Mouse (Mus musculus) left cerebral cortex, adult 18-20 months (tissue): Measurements from ENCODE around the gene Rmi2. TPM values are rescaled to one million over a fixed set of nuclear protein-coding genes. Genes with fewer than 3 reads are reported as not detected.
"Not testable (repeated sequence)": the region's sequence is repeated elsewhere in the genome, so short reads cannot be mapped to it uniquely, and the experiment has no call there.

Experiments used
- DNase-seq, 2 experiments: peaks; one replicate each; pipeline ENCODE4 v3.0.0; 2021 to 2022; ENCODE audit warnings: low spot score in 2 of 2, mixed read lengths in 1 of 2
- long read RNA-seq, 2 experiments: library from polyadenylated mRNA; stranded (forward); transcript quantifications; one replicate each; pipeline ENCODE4 v2.0.0; 2021
- total RNA-seq, 2 experiments: library from RNA; stranded (reverse); gene quantifications; 2 replicates each; pipeline ENCODE4 v1.2.3; 2021

Gene Rmi2
- total RNA-seq: under 1 TPM in 1 of 2 experiments, not detected in 1; 0.16 TPM
- long read RNA-seq, experiment 1, partial matches to known transcripts: 0 of 1 reads
- long read RNA-seq, experiment 1, other reads (novel, unspliced or antisense): 0 of 1 reads
- long read RNA-seq, experiment 2: 0 reads

DNA sequence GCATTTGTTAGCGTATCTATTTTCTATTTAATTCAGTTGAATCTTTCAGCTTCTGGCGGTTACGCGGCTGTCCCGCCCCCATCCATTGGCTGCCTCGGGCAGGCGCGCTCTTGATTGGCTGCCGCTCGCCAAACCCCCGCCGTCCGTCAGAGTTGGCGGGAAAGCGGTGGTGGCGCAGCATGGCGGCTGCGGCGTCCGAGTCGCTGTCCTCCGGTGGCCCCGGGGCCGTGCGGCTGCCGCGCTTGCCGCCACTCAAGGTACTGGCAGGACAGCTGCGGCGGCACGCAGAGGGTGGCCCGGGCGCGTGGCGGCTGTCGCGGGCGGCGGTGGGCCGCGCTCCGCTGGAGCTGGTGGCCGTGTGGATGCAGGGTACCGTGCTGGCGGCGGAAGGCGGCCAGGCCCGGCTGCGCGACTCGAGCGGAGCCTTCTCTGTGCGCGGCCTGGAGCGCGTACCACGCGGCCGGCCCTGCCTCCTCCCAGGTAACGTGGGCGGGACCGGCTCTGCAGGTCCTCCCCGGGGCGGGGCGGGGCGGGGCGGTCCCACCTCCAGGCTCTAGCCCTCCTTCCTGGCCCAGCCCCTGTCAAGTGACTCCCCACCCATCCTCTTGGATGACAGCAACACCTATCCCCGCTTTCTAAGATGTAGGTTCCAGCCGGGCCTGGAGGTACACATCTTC is at the start of gene Rmi2:
Gene Rmi2 (plus strand): TSS at position 149 of the 677 bp plus-strand sequence.
- DNase-seq: peak; percentile 78 to 84

DNA sequence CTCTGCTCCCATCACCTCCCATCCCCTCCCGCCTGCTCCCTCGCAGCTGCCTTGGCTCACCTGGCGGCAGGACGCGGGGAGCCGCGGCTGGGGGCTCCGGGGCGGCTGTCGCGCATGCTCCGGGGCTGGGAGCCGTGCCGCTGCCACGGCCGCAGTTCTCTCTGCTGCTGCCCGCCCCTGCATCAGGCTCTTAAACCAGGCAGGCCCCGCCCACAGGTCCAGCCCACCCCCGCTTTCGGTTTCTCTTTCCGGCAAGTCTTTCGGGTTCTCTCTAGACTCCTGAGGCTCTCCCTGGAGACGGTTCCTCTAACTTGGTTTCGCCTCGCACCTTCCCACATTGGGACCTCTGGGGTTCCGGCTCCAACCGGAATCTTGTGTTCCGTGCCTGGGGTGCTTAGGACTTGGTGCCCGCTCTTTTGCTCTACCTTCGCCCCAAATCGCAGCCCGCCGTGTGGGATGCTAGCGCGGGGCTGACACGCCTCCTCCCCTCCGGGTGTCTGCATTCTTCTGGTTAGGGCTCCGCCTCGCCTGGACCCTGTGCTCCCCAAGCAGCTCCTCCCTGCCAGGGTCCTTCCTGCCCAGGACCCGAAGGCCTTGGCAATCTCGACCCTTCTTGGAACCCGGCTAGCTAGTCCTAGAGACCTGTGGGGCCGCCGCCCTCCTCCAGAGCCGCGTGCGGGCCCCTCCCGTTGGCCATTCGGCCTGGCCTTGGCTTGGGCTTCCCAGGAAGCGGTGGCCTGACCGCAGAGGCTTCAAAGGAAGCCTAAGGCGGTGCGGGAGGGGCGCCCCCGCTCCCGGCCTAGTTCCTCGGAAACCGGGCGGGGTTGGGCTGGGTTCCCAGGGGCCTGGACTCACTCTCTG is 49.3 kb upstream of the Rmi2 start, which contains the start of gene Socs1:
Gene Socs1 (minus strand): TSS at position 166 of the 861 bp plus-strand sequence.
- peak; percentile 73 to 83 for DNase-seq

DNA sequence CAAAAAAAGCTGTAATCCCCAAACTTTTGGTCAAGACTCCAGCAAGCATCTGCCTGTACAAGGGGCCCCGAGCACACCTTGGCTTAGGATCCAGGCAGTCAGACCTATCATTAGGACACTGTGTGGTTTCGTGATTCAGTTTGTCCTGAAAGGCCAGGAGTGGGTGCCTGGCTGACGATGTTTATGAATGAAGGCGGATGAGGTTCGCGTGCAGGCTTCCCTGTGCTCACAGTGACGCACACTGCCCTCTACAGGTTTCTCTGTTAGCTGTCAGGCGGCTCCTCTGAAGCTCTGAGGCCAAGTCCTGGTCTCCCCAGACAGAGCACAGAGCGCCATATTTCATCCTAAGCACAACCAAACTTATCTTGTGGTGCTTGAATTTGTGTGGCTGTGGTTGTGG is 48.6 kb upstream of the Rmi2 start:
- peak; percentile 79 to 80 for DNase-seq

DNA sequence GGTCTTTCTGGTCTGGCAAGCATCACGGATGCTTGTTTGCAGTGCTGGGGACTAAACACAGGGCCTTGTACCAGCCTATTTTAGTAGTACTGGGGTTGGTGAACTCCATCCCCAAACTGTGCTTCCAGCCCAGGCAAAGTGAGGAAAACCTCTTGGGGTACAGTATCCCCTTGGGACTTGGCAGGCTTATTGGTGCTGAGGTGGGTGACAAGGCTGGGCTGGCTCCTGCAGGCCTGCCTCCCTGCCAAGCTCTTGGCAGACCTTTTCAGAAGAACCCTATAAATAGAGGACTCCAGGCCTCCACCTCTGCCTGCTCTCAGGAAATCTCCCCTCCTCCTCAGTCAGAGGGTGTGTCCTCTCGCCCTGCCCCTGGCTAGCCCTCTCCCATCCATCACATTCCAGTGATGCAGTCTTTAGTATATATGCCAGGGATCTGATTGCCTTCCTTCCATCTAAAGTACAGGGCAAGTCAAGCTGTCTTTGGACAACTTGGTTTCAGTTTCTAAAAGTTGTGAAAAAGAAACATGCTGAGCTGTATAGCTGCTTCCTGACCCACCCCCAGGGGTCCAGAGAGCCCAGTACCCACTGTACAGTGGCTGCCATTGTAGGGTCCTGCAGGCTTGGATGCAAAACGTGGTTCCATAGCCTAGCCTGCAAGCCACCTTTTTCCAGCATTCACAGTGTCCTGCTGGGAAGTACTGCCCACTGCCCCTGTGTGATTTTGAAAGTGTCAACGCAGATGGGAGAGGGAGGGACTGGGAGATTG is 47.9 kb upstream of the Rmi2 start:
- DNase-seq: no peak

DNA sequence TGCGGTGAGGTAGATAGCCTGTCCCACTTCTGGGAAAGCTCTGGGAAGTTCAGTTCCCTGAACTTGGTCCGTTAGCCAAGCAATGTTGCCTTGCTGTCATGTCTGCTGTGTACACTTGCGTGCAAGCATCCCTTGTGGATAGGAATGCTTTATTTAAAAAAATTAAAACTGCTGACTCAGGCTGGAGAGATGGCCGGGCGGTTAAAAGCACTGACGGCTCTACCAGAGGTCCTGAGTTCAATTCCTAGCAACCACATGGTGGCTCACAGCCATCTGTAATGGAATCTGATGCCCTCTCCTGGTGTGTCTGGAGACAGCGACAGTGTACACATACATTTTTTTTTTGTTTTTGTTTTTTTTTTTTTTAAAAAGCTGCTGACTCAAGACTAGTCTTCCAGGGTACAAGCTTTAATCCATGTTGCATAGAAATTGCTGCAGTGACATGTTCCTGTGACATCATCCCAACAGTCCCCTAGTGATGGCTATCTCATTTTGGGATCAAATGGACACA is 47.3 kb upstream of the Rmi2 start:
- no peak for DNase-seq

DNA sequence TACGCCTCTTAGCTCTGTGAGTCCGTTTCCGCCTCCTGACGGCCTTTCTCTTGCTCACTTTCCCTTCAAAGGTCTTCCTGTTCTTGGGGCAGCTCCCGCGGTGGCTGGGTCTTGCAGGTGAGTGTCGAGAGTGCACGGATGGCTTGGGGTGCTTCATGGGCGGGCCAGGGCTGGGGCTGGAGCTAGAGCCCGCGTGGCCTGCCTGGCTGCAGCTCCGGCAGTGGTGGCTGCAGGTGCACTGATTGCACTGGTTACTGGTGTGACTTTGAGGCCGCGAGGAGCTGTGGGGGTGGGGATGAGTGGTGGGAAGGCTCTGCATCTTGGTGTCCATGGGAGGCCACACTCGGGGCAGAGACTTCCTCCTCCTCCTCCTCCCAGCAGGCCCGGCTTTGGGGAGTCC is 46.6 kb upstream of the Rmi2 start, which contains the start of gene Tnp2:
Gene Tnp2 (minus strand): TSS at position 390 of the 400 bp plus-strand sequence.
- no peak for DNase-seq

DNA sequence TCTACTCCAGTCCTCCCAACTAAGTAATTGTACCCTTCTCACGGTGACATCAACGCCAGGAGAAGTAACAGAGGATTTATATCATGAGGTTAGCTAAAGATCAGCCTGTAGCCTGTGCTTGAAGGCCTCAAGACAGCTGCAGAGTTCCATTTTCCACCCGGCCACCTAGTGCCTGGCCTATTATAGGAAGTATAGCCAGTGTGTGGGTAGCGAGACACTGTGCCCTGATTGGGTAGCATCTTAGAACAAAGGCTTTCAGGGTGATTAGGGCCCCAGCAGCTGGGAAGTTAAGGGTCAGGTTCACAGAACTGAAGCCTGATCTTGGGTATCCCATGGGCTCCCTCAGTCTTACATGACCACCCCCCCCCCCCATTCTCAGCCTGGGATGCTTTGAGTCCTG is 46.0 kb upstream of the Rmi2 start:
- no peak for DNase-seq

DNA sequence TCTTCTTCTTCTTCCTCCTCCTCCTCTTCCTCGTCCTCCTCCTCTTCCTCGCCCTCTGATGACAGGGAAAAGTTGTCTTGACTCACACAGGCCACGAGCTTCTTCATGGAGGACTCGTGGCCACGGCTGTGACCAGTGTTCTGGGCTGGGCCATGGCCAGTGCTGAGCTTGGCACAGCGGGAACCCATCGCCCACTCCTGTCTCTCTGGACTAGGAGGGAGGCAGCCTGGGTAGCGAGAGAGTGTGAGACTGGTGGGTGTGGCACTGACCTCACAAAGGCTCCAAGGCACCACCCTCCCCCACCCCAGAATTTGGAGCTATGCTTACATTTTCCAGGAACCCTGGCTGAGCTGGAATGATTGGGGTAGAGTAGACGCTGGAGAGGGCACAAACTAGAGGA is 44.2 kb upstream of the Rmi2 start, which contains the start of gene Prm3:
Gene Prm3 (minus strand): TSS at position 213 of the 400 bp plus-strand sequence.
- DNase-seq: no peak

DNA sequence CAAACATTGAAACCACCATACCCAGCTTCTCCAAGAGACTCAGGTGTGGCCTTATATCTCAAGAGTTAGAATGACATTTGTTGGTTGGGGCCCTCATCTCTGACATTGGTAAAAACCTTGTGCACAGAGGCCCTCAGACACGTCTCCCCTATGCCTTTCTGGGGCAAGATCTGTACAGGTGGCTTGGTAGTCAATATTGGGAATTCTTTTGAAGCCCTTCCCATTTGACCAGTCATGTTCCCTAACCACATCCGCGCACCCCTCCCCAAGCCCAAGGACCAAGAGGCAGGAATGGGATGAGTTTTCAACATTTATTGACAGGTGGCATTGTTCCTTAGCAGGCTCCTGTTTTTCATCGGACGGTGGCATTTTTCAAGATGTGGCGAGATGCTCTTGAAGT is 38.8 kb upstream of the Rmi2 start, which contains the start of gene Prm2:
Gene Prm2 (minus strand): TSS at position 101 of the 400 bp plus-strand sequence.
- no peak for DNase-seq

DNA sequence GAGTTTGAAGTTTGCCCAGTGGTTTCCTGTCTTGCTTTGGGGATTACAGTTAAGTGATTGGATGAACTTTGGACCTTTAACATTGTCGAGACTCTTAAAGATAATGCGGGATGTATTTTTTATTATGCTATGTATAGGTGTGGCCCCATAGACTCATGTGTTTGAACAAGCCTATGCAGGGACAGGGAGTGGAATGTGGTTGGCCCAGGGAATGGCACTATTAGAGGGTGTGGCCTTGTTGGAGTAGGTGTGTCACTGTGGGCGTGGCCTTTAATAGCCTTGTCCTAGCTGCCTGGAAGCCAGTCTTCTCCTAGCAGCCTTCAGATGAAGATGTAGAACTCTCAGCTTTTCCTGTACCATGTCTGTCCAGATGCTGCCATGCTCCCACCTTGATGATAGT is 32.4 kb upstream of the Rmi2 start:
- not testable (repeated sequence) for DNase-seq

DNA sequence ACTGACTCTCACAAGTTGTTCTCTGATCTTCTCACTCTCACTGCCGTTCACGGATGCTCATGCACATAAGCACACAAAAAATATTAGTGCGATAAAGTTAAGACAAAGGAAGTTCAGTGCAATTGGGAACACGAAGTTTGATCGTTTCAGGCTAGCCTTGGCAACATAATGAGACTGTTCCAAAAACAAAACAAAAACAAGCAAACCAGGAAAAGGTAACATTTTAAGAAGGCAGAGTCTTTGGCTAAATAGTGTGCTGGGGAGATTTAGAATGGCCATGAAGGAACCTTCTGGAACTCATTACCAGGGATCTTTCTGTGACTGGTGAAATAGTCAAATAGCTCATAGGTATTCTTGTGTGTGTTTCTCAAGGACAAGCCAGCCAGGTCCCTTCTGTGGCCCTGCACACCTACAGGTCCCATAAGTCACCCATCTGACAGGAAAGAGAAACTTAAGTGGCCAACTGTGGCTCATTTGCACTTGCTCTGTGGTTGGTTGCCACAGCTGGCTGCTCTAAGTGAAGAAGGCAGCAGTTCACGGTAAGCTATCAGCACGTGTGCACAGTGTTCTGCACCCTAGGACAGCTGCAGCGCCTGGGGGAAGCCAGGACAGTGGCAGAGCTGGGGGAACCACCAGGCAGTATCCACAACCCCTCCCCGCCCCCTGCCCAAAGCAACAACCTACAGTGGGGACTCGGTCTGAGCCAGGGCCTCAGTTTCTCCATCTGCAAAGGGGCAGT is 28.9 kb upstream of the Rmi2 start, which contains the start of gene Prm1:
Gene Prm1 (minus strand): TSS at position 51 of the 739 bp plus-strand sequence.
- DNase-seq: no peak

DNA sequence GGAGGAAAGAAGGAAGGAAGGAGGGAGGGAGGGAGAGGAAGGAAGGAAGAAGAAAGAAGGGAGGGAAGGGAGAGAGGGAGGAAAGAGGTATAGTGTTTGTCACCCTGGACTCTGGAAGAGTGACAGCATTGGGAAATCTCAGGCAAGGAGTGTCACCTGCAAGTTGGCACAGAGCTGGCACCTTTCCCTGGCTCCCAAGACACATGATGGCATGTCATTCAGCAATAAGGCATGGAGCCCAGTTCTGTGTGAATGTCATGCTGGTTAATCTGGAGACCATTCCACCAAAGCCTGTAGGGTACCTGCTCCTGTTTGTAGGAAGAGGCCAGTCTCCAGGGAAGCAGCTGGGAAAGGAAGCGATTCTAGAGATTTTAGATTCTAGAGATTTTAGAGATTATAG is 24.5 kb upstream of the Rmi2 start:
- no peak for DNase-seq

DNA sequence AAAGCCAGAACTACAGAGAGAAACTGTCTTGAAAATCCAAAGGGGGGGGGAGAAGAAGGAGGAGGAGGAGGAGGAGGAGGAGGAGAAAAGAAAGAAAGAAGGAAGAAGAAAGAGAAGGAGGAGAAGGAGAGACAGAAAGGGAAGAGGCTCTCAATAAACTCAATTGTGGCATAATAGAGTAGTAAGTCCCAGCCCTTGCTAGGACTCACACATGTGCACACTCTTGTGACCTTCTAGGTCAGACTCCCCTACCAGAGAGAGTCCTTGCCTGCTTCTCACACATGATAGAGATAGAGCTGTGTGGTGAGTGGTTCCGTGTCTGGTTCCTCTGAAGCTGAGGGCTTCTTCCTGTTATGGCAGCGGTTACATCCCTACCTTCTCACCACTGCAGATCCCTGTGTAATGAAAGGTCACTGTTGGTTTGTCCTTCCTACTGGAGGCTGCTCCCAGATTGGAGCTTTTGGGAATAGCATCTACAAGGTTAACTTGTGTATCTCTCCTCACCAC is 21.9 kb upstream of the Rmi2 start, which contains the start of gene Gm11172:
Gene Gm11172 (plus strand): TSS at position 51 of the 507 bp plus-strand sequence.
- DNase-seq: no peak

DNA sequence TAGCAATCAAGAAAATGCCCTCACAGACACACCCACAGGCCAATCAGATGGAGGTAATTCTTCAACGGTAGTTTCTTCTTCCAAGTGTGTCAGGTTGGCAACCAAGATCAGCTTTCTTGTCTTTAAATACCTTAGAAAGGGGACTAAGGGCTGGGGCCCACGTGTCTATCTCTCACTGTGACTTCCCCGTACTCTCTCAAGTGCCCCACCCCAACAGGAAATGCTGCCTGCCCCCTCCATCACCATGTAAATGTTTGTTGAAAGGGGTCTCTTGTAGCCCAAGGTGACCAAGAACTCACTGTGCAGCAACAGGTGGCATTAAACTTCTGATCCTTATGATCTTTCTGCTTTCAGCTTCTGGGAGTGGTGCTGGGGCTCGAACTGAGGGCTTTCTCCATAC is 21.1 kb upstream of the Rmi2 start:
- DNase-seq: no peak

DNA sequence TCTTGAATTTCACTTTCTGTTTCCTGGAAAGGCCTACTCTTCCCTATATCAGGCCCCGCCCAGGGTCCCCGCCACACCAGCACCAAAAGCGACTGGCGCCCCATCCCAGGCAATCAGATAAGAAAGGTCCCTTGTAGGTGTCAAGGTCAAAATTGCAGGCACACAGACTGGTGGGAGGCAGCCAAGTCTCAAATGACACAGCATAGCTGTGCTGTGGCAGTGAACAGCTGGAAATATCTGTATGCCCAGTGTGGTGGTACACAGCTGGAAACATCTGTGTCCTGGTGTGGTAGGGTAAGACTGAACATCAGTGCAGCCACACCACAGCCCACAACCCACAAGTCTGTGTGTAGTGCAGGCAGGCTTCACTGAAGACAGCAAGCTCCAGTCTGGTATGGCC is 20.0 kb upstream of the Rmi2 start:
- no peak for DNase-seq

DNA sequence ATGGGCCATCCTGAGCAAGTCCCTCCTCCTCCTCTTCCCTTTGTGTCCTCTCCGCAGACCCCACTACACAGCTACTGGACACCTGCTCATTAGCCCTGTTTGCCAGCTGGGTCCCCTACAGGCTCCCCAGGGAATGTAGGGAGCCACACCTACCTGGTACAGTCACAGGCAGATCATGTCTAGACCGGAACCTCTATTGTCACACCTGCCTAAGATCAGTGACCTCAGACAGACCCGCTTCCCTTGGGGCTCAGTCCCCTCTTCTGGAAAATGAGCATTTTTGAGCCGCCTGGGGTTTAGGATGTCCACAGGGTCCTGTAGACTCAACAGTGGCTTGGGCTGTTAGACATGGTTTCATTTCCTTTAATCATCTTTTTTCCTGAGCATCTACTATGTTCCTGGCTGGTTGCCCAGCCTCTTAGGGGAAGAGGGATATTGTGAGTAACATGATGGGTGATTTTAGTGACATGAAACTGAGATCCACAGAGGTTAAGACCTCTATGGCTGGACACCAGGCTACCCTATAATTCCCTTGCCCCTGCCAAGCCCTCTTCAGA is 16.2 kb upstream of the Rmi2 start:
- DNase-seq: no peak

DNA sequence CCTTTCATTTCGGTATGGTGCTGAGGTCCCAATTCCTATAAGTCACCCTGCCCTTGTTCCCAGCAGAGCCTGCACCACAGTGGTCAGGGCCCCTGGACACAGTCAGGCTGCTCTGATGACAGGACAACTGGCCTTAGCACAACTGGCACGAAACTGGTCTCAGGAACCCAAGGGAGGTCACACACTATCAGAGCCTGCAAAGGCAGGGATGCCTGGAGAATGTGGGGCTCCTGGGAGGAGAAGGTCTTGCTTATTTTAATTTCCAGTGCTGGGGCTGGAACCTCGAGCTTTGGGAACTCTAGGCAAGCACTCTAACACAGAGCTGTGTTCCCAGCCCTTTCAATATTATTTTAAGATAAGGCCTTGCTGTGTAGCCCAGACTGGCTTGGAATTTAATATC is 14.9 kb upstream of the Rmi2 start:
- DNase-seq: no peak

DNA sequence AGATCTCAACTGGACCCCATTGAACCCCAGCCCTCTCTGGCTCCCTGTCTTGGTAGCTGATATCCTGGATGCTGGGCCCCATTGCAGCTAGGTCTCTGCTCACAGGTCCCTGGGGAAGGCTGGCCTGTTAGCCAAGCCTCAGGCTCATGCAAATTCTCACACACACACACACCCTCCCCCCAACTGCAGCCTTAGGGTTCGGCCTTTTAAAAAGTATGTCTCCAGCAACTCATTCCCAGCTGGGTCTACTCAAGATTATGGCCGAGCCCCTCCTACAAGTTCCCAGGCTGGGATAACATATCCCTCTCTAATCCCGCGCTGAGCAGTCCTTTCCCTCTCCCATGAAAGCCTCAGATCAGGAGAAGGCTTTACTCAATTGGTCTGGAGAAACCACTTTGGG is 13.5 kb upstream of the Rmi2 start:
- DNase-seq: no peak

DNA sequence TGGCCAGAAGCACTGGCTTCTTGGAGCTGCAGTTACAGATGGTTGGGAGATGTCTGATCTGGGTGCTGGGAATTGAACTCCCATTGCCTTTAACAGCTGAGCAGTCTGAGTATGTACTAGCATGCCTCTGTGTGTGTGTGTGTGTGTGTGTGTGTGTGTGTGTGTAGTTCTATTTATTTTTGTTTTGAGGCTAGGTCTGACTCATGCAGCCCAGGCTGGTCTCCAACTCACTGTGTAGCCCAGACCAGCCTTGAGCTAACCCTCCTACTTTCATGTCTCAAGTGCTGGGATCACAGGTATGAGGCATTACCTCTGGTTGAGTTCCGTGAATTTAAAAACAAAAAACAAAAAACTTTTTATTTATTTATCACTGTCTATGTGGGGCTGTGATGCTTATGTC is 10.3 kb upstream of the Rmi2 start:
- DNase-seq: no peak
